ENCODE assay signal across 7 mouse cellular contexts in the genomic region with DNA sequence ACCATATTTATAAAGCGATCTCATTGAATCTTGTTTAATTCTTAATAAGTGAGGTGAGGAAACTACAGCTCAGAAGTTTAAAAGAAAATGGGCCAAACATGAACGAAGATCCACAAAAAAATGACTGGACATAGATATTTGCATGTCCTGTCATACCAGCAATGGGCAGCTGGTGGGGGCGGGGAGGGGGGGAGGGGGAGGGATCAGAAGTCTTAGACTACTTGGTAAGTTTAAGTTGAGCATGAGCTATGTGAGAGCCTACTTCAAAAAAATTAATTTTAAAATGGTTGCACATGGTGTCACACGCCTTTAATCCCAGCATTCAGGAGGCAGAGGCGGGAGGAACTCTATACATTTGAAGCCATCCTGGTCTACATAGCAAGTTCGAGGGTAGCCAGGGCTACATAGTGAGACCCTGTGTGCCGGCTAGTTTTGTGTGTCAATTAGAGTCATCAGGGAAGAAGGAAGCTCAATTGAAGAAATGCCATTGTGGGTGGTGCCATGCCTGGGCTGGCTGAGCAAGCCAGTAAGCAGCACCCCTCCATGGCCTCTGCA. TPM values are rescaled to one million over a fixed set of nuclear protein-coding genes. Genes with fewer than 3 reads are reported as not detected.
DNase-seq lines count a peak whose midpoint lies in the region; ATAC-seq and TF ChIP-seq lines count a peak whose summit lies in the region.

No protein-coding gene starts in this region.

- ATAC-seq in megakaryocyte, adult 5-6 weeks (ENCODE audit: poor library complexity, severe bottlenecking) = no peak; the same call in 1 of the 2 replicates
- peak; percentile 59 for ATAC-seq in forebrain, embryonic 11.5 days (replicated peaks; ENCODE audit: low FRiP score)
- peak; percentile 25; the same call in 1 of the 2 replicates for ATAC-seq in limb, embryonic 13.5 days (ENCODE audit: low FRiP score, low read depth)
- ATAC-seq in stomach, postnatal 0 days (ENCODE audit: low FRiP score, low TSS enrichment) = peak; percentile 4; the same call in 1 of the 2 replicates

- peaks cover 31% of the 10 kb centered on the region for H3K4me1 ChIP-seq in megakaryocyte, embryonic 14.5 days
- H3K4me1 ChIP-seq in forebrain, embryonic 11.5 days (replicated peaks; ENCODE audit: control insufficient read depth, insufficient read depth, low read length) = peaks cover 9% of the 10 kb centered on the region; the same call in 1 of the 2 replicates
- H3K4me1 ChIP-seq in limb, embryonic 13.5 days = peaks cover 16% of the 10 kb centered on the region
- H3K4me1 ChIP-seq in stomach, postnatal 0 days (replicated peaks; ENCODE audit: control insufficient read depth, insufficient read depth) = peaks cover 2% of the 10 kb centered on the region; the same call in 1 of the 2 replicates

- no peak for TF ChIP-seq CTCF in stomach, postnatal 0 days (IDR thresholded peaks at IDR 0.05; ENCODE audit: low read depth)

- peak overlapping the region; percentile 96 for H3K9ac ChIP-seq in forebrain, embryonic 11.5 days (ENCODE audit: low read length)
- H3K9ac ChIP-seq in limb, embryonic 13.5 days = no peak overlapping the region; the same call in 1 of the 2 replicates
- H3K9ac ChIP-seq in stomach, postnatal 0 days (ENCODE audit: low read length) = no peak overlapping the region

- peak overlapping the region; percentile 56; the same call in 1 of the 2 replicates for H3K4me2 ChIP-seq in forebrain, embryonic 11.5 days (ENCODE audit: low read depth, low read length, severe bottlenecking)
- H3K4me2 ChIP-seq in limb, embryonic 13.5 days (replicated peaks) = peak overlapping the region; percentile 91
- H3K4me2 ChIP-seq in stomach, postnatal 0 days (replicated peaks; ENCODE audit: low read depth) = peak overlapping the region; percentile 59

- no peak for DNase-seq in forebrain, embryonic 11.5 days (ENCODE audit: low spot score)
- no peak for DNase-seq in stomach, postnatal 0 days (ENCODE audit: low spot score)
- DNase-seq in right cerebral cortex, postnatal 14 days = no peak
- no peak for DNase-seq in kidney, adult 18-20 months

- 66% methylated on average over 7 of the region's 7 CpGs for WGBS in forebrain, embryonic 11.5 days
- 62% methylated on average over 7 of the region's 7 CpGs for WGBS in limb, embryonic 13.5 days
- 67% methylated on average over 7 of the region's 7 CpGs for WGBS in stomach, postnatal 0 days

- peaks cover 31% of the 10 kb centered on the region for H3K36me3 ChIP-seq in megakaryocyte, embryonic 14.5 days (replicated peaks; ENCODE audit: low read length)
- H3K36me3 ChIP-seq in forebrain, embryonic 11.5 days (ENCODE audit: control insufficient read depth, insufficient read depth, low read length) = peaks cover 8% of the 10 kb centered on the region; the same call in 1 of the 2 replicates
- H3K36me3 ChIP-seq in limb, embryonic 13.5 days = peaks cover 27% of the 10 kb centered on the region
- peaks cover 19% of the 10 kb centered on the region for H3K36me3 ChIP-seq in stomach, postnatal 0 days (ENCODE audit: control insufficient read depth, insufficient read depth, low read length)

- peak overlapping the region; percentile 93 for H3K4me3 ChIP-seq in megakaryocyte, embryonic 14.5 days (replicated peaks)
- peak overlapping the region; percentile 96 for H3K4me3 ChIP-seq in forebrain, embryonic 11.5 days (ENCODE audit: low read depth, low read length)
- H3K4me3 ChIP-seq in limb, embryonic 13.5 days = peak overlapping the region; percentile 92
- H3K4me3 ChIP-seq in stomach, postnatal 0 days (ENCODE audit: low read depth, low read length) = peak overlapping the region; percentile 84

- H3K9me3 ChIP-seq in megakaryocyte, embryonic 14.5 days = no peaks in the 10 kb centered on the region
- no peaks in the 10 kb centered on the region for H3K9me3 ChIP-seq in forebrain, embryonic 11.5 days (ENCODE audit: control insufficient read depth, low read length)
- no peaks in the 10 kb centered on the region for H3K9me3 ChIP-seq in limb, embryonic 13.5 days
- H3K9me3 ChIP-seq in stomach, postnatal 0 days (ENCODE audit: control insufficient read depth, low read length) = no peaks in the 10 kb centered on the region

- H3K27me3 ChIP-seq in megakaryocyte, embryonic 14.5 days (replicated peaks) = peaks cover 3% of the 10 kb centered on the region
- H3K27me3 ChIP-seq in forebrain, embryonic 11.5 days (ENCODE audit: control insufficient read depth, insufficient read depth, low read length) = no peaks in the 10 kb centered on the region
- H3K27me3 ChIP-seq in limb, embryonic 13.5 days = no peaks in the 10 kb centered on the region
- H3K27me3 ChIP-seq in stomach, postnatal 0 days (ENCODE audit: control insufficient read depth, insufficient read depth, low read length) = no peaks in the 10 kb centered on the region

- 0 out of 2 replicates have a peak overlapping the region, but pooled peaks have one; percentile 84 for H3K27ac ChIP-seq in forebrain, embryonic 11.5 days (ENCODE audit: low read depth, low read length)
- no peak overlapping the region for H3K27ac ChIP-seq in limb, embryonic 13.5 days
- H3K27ac ChIP-seq in stomach, postnatal 0 days (replicated peaks) = no peak overlapping the region; the same call in 1 of the 2 replicates

- TF ChIP-seq EP300 in stomach, postnatal 0 days (optimal IDR thresholded peaks at IDR 0.05) = no peak

RNA-seq across cellular contexts. Expression of gene Dync1li2, which starts 0.4 kb away (rescaled TPM):
- 5.1 and 12.1 TPM in 2 replicates for polyA plus RNA-seq in megakaryocyte, embryonic 14.5 days (2012; ENCODE audit: insufficient read depth, low replicate concordance)
- 15.0 and 18.4 TPM in 2 replicates for total RNA-seq in megakaryocyte, adult 5-6 weeks (2015)
- total RNA-seq in megakaryocyte, adult 5-6 weeks (2017) = 43.3 and 58.0 TPM in 2 replicates
- 101 and 105 TPM in 2 replicates for polyA plus RNA-seq in forebrain, embryonic 11.5 days (2014; fragmentation: Nextera tagmentation; extraction: Ambion mirVana)
- 64.7 and 65.5 TPM in 2 replicates for polyA plus RNA-seq in limb, embryonic 13.5 days (2015; fragmentation: Nextera tagmentation; extraction: Ambion mirVana)
- polyA plus RNA-seq in stomach, postnatal 0 days (2015; fragmentation: Nextera tagmentation; extraction: Ambion mirVana) = 31.9 and 33.0 TPM in 2 replicates

RNA-seq across cellular contexts. Expression of gene Cmtm4, which starts 47.6 kb away (rescaled TPM):
- 0.69 and 1.2 TPM in 2 replicates for polyA plus RNA-seq in megakaryocyte, embryonic 14.5 days (2012; ENCODE audit: insufficient read depth, low replicate concordance)
- total RNA-seq in megakaryocyte, adult 5-6 weeks (2015) = 0.59 and 1.1 TPM in 2 replicates
- 1.6 and 1.7 TPM in 2 replicates for total RNA-seq in megakaryocyte, adult 5-6 weeks (2017)
- polyA plus RNA-seq in forebrain, embryonic 11.5 days (2014; fragmentation: Nextera tagmentation; extraction: Ambion mirVana) = 3.3 and 3.6 TPM in 2 replicates
- polyA plus RNA-seq in limb, embryonic 13.5 days (2015; fragmentation: Nextera tagmentation; extraction: Ambion mirVana) = 2.8 and 3.0 TPM in 2 replicates
- polyA plus RNA-seq in stomach, postnatal 0 days (2015; fragmentation: Nextera tagmentation; extraction: Ambion mirVana) = 4.6 and 4.8 TPM in 2 replicates
